Mouse (Mus musculus) C2C12 (cell line): ENCODE results near the gene Npb. TPM values are rescaled to one million over a fixed set of nuclear protein-coding genes. Genes with fewer than 3 reads are reported as not detected.

ENCODE experiments used
- H3K27me3 ChIP-seq: one replicate; pipeline ENCODE4 v1.6.1; 2011; ENCODE audit not compliant: control insufficient read depth, insufficient read depth, insufficient read length
- H3K36me3 ChIP-seq: one replicate; pipeline ENCODE4 v1.6.1; 2011; ENCODE audit not compliant: control insufficient read depth, insufficient read depth
- H3K4me3 ChIP-seq: one replicate; pipeline ENCODE4 v1.5.1; 2011; ENCODE audit warnings: mild to moderate bottlenecking, control low read depth; ENCODE audit not compliant: poor library complexity, insufficient read depth, severe bottlenecking
- H3K79me2 ChIP-seq: one replicate; pipeline ENCODE4 v1.6.1; 2011; ENCODE audit not compliant: control insufficient read depth, insufficient read depth
- H3K79me3 ChIP-seq: one replicate; pipeline ENCODE4 v1.6.1; 2011; ENCODE audit warnings: low read depth, control low read depth
- H3ac ChIP-seq: one replicate; pipeline ENCODE3; 2011; ENCODE audit warnings: low read depth; ENCODE audit not compliant: control insufficient read depth, insufficient read length
- CEBPB ChIP-seq: IDR thresholded peaks from one replicate; pipeline ENCODE4 v1.6.1; 2011; ENCODE audit warnings: low read depth, mild to moderate bottlenecking, control low read depth, moderate library complexity
- CTCF ChIP-seq: IDR thresholded peaks from one replicate; pipeline ENCODE4 v1.5.1; 2011; ENCODE audit not compliant: control insufficient read depth, insufficient read depth, insufficient read length
- FOSL1 ChIP-seq: IDR thresholded peaks from one replicate; pipeline ENCODE4 v1.8.0; 2011; ENCODE audit warnings: mild to moderate bottlenecking, low read length; ENCODE audit not compliant: poor library complexity, insufficient read depth, severe bottlenecking
- MAX ChIP-seq: IDR thresholded peaks from one replicate; pipeline ENCODE4 v1.6.1; 2011; ENCODE audit warnings: mild to moderate bottlenecking, control low read depth
- MYOD1 ChIP-seq: IDR thresholded peaks from one replicate; pipeline ENCODE4 v1.6.1; 2011; ENCODE audit warnings: low read depth; ENCODE audit not compliant: control insufficient read depth, insufficient read length
- MYOG ChIP-seq: IDR thresholded peaks from one replicate; pipeline ENCODE4 v1.6.1; 2011; ENCODE audit not compliant: control insufficient read depth, insufficient read length; ENCODE audit errors: extremely low read depth
- USF1 ChIP-seq: IDR thresholded peaks from one replicate; pipeline ENCODE4 v1.6.1; 2011; ENCODE audit warnings: low read depth, mild to moderate bottlenecking, control low read depth, moderate library complexity
- polyA plus RNA-seq: library from polyadenylated mRNA; unstranded; fragments of >200 nt; fragmentation: generic; extraction: Trizol; gene quantifications from one replicate; pipeline ENCODE4 v1.2.1, GENCODE M21; 2012; ENCODE audit warnings: missing spikeins

Gene Npb
- polyA plus RNA-seq, 1 experiment: not detected

GRCm38 (mm10) chr11:120623961-120624679 lies 15.8 kb downstream of the Npb start:
- H3K79me2 ChIP-seq: peaks cover 74% of the 10 kb centered on the region
- TF ChIP-seq CTCF (peak; percentile 75), FOSL1 (no peak), MYOG (no peak)
- peak overlapping the region; percentile 98 for H3K4me3 ChIP-seq
- H3K36me3 ChIP-seq: peaks cover 71% of the 10 kb centered on the region
- peaks cover 47% of the 10 kb centered on the region for H3K79me3 ChIP-seq
- H3K27me3 ChIP-seq: no peaks in the 10 kb centered on the region
- H3ac ChIP-seq: peak overlapping the region; percentile 82

GRCm38 (mm10) chr11:120624680-120625111 lies 16.4 kb downstream of the Npb start:
- peaks cover 53% of the 10 kb centered on the region for H3K79me3 ChIP-seq
- peaks cover 72% of the 10 kb centered on the region for H3K36me3 ChIP-seq
- no peaks in the 10 kb centered on the region for H3K27me3 ChIP-seq
- peaks cover 80% of the 10 kb centered on the region for H3K79me2 ChIP-seq
- peak overlapping the region; percentile 82 for H3ac ChIP-seq
- TF ChIP-seq MAX (no peak), USF1 (no peak), CEBPB (no peak), MYOG (no peak), FOSL1 (no peak), CTCF (no peak), MYOD1 (no peak)
- peak overlapping the region; percentile 98 for H3K4me3 ChIP-seq

GRCm38 (mm10) chr11:120625152-120625775 lies 17.0 kb downstream of the Npb start, which contains the start of gene Sirt7:
TSS of gene Sirt7 (minus strand) at chr11:120625240.
- H3K4me3 ChIP-seq: peak within 1 kb of the TSS; percentile 98
- H3K79me3 ChIP-seq: peaks cover 58% of the 10 kb centered on the region
- H3K79me2 ChIP-seq: peaks cover 86% of the 10 kb centered on the region
- TF ChIP-seq MYOG: no peak
- no peak for TF ChIP-seq USF1
- TF ChIP-seq FOSL1: no peak
- TF ChIP-seq MYOD1: no peak
- TF ChIP-seq CEBPB: no peak
- TF ChIP-seq MAX: no peak
- no peak for TF ChIP-seq CTCF
- H3ac ChIP-seq: peak within 1 kb of the TSS; percentile 82
- H3K36me3 ChIP-seq: peaks cover 69% of the 10 kb centered on the region
- H3K27me3 ChIP-seq: no peaks in the 10 kb centered on the region

- peaks cover 75% of the 10 kb centered on the region for H3K79me3 ChIP-seq
- TF ChIP-seq MAX (no peak), FOSL1 (no peak), USF1 (no peak)
- peaks cover 99% of the 10 kb centered on the region for H3K79me2 ChIP-seq
- peaks cover 55% of the 10 kb centered on the region for H3K36me3 ChIP-seq
- H3ac ChIP-seq: no peak overlapping the region
- no peak overlapping the region for H3K4me3 ChIP-seq
- no peaks in the 10 kb centered on the region for H3K27me3 ChIP-seq
Measured at GRCm38 (mm10) chr11:120626785-120627467, 18.6 kb downstream of the Npb start.

GRCm38 (mm10) chr11:120627468-120628300 lies 19.4 kb downstream of the Npb start:
- peaks cover 83% of the 10 kb centered on the region for H3K79me3 ChIP-seq
- no peak overlapping the region for H3K4me3 ChIP-seq
- TF ChIP-seq USF1 (no peak), MAX (no peak), MYOG (no peak), FOSL1 (no peak), MYOD1 (no peak), CEBPB (no peak), CTCF (no peak)
- peaks cover 47% of the 10 kb centered on the region for H3K36me3 ChIP-seq
- H3K27me3 ChIP-seq: no peaks in the 10 kb centered on the region
- H3ac ChIP-seq: no peak overlapping the region
- H3K79me2 ChIP-seq: peaks cover 100% of the 10 kb centered on the region
